Mouse (Mus musculus) layer of hippocampus, adult 11-12 months (tissue): ENCODE results near the gene Mex3a.

Experiments
- DNase-seq: peaks from one replicate; pipeline ENCODE4 v3.0.0; 2022; ENCODE audit warnings: low spot score

Mex3a gene

GRCm38 (mm10) chr3:88505765-88506164, 26.4 kb upstream of the Mex3a start:
- DNase-seq: no peak

GRCm38 (mm10) chr3:88509250-88509649, 22.9 kb upstream of the Mex3a start:
- no peak for DNase-seq

GRCm38 (mm10) chr3:88509692-88510420, 22.3 kb upstream of the Mex3a start, which contains the start of gene Lmna:
TSS of gene Lmna (minus strand) at chr3:88509956.
- peak; percentile 92 for DNase-seq

GRCm38 (mm10) chr3:88510421-88511289, 21.5 kb upstream of the Mex3a start:
- DNase-seq: no peak

- no peak for DNase-seq
Observed at GRCm38 (mm10) chr3:88511559-88511958, 20.6 kb upstream of the Mex3a start.

- no peak for DNase-seq
Observed at GRCm38 (mm10) chr3:88512141-88512895, 19.9 kb upstream of the Mex3a start.

- no peak for DNase-seq
Observed at GRCm38 (mm10) chr3:88512896-88513545, 19.2 kb upstream of the Mex3a start.

GRCm38 (mm10) chr3:88513546-88514115, 18.6 kb upstream of the Mex3a start:
- DNase-seq: no peak

- no peak for DNase-seq
Observed at GRCm38 (mm10) chr3:88514231-88515094, 17.7 kb upstream of the Mex3a start.

- DNase-seq: no peak
Observed at GRCm38 (mm10) chr3:88515095-88515386, 17.2 kb upstream of the Mex3a start.

GRCm38 (mm10) chr3:88516407-88516806, 15.8 kb upstream of the Mex3a start:
- DNase-seq: no peak

GRCm38 (mm10) chr3:88518411-88518810, 13.8 kb upstream of the Mex3a start:
- no peak for DNase-seq

- DNase-seq: no peak
Observed at GRCm38 (mm10) chr3:88520078-88520477, 12.1 kb upstream of the Mex3a start.

GRCm38 (mm10) chr3:88521156-88521555, 11.0 kb upstream of the Mex3a start:
- no peak for DNase-seq

GRCm38 (mm10) chr3:88521803-88522331, 10.3 kb upstream of the Mex3a start:
- peak; percentile 66 for DNase-seq

GRCm38 (mm10) chr3:88523027-88523426, 9.2 kb upstream of the Mex3a start:
- no peak for DNase-seq

GRCm38 (mm10) chr3:88525021-88525420, 7.2 kb upstream of the Mex3a start:
- no peak for DNase-seq

- peak; percentile 82 for DNase-seq
Observed at GRCm38 (mm10) chr3:88526157-88527131, 5.8 kb upstream of the Mex3a start.

GRCm38 (mm10) chr3:88527565-88527964, 4.6 kb upstream of the Mex3a start:
- no peak for DNase-seq
